Mouse (Mus musculus) limb, embryonic 14.5 days (tissue): Measurements from ENCODE around the gene Slc40a1. TPM values are rescaled to one million over a fixed set of nuclear protein-coding genes. Genes with fewer than 3 reads are reported as not detected.

Experiments
- ATAC-seq: fragments of 200-750 bp; cut with Nextera tagmentation; 2 replicates; pipeline ENCODE4 v1.8.0; 2017; ENCODE audit warnings: low read depth, moderate number of reproducible peaks, moderate TSS enrichment; ENCODE audit not compliant: low FRiP score
- DNase-seq: peaks from one replicate; pipeline ENCODE4 v3.0.0-alpha.2; 2015; ENCODE audit warnings: low spot score
- H3K27ac ChIP-seq: fragments of 300-500 bp; sonication (generic); replicated peaks from 2 replicates; pipeline ENCODE4 v1.5.1; 2014; ENCODE audit warnings: low read depth, mild to moderate bottlenecking, low read length, moderate library complexity, mixed read lengths
- H3K27me3 ChIP-seq: fragments of 300-500 bp; sonication (generic); 2 replicates; pipeline ENCODE4 v1.6.1; 2014; ENCODE audit warnings: low read length, mixed read lengths; ENCODE audit not compliant: control insufficient read depth, insufficient read depth
- H3K36me3 ChIP-seq: fragments of 300-500 bp; sonication (generic); 2 replicates; pipeline ENCODE4 v1.6.1; 2014; ENCODE audit warnings: mild to moderate bottlenecking, low read length, moderate library complexity, mixed read lengths; ENCODE audit not compliant: control insufficient read depth, insufficient read depth
- H3K4me1 ChIP-seq: fragments of 300-500 bp; sonication (generic); 2 replicates; pipeline ENCODE4 v1.6.1; 2014; ENCODE audit warnings: antibody characterized with exemption, low read length, mixed read lengths; ENCODE audit not compliant: control insufficient read depth, insufficient read depth
- H3K4me2 ChIP-seq: fragments of 300-500 bp; sonication (generic); replicated peaks from 2 replicates; pipeline ENCODE4 v1.6.1; 2014; ENCODE audit warnings: low read depth, mild to moderate bottlenecking, low read length, moderate library complexity; ENCODE audit not compliant: severe bottlenecking
- H3K4me3 ChIP-seq: fragments of 300-500 bp; sonication (generic); replicated peaks from 2 replicates; pipeline ENCODE4 v1.5.1; 2014; ENCODE audit warnings: low read length
- H3K9ac ChIP-seq: fragments of 300-500 bp; sonication (generic); 2 replicates; pipeline ENCODE4 v1.6.1; 2014; ENCODE audit warnings: mild to moderate bottlenecking, low read depth, low read length, moderate library complexity; ENCODE audit not compliant: severe bottlenecking
- H3K9me3 ChIP-seq: fragments of 300-500 bp; sonication (generic); 2 replicates; pipeline ENCODE4 v1.6.1; 2016; ENCODE audit warnings: low read length; ENCODE audit not compliant: control insufficient read depth
- POLR2A ChIP-seq: fragments of 200-500 bp; IDR thresholded peaks from 2 replicates; pipeline ENCODE4 v1.8.0; 2012; ENCODE audit warnings: inconsistent platforms, mild to moderate bottlenecking, moderate library complexity, borderline replicate concordance; ENCODE audit not compliant: insufficient read depth, insufficient read length; ENCODE audit errors: extremely low read depth
- WGBS: fragments of 180-500 bp; shearing (Covaris S2); extraction: QIAGEN DNeasy Blood & Tissue Kit; methylation state at CpG from one replicate; pipeline ENCODE4 v1.1.7; 2014; 5-methylcytosine and 5-hydroxymethylcytosine counted together
- polyA plus RNA-seq, 2 experiments: library from polyadenylated mRNA; depleted of rRNA in 1 of 2; stranded (reverse) in 1 of 2; unstranded in 1 of 2; fragments of >200 nt; fragmentation: Nextera tagmentation in 1 of 2; extraction: Ambion mirVana in 1 of 2; gene quantifications; 2 replicates each; pipeline versions ENCODE4 v1.2.1 to v1.2.3; 2012 to 2014

Gene Slc40a1
- polyA plus RNA-seq, 2 experiments, result 15.9 to 46.1 TPM

- 55% methylated on average over 1 of the region's 1 CpGs for WGBS
- Histone ChIP-seq H3K9me3 (no peaks in the 10 kb centered on the region), H3K36me3 (no peaks in the 10 kb centered on the region), H3K27ac (no peak overlapping the region), H3K9ac (no peak overlapping the region), H3K4me3 (no peak overlapping the region), H3K4me2 (no peak overlapping the region), H3K4me1 (peaks cover 7% of the 10 kb centered on the region; the same call in 1 of the 2 replicates), H3K27me3 (no peaks in the 10 kb centered on the region)
- ATAC-seq (no peak), DNase-seq (no peak)
- TF ChIP-seq POLR2A, result no peak
Observed at GRCm38 (mm10) chr1:45898044-45898443, 28.3 kb downstream of the Slc40a1 start.

GRCm38 (mm10) chr1:45894168-45894912, 32.0 kb downstream of the Slc40a1 start:
- H3K36me3 ChIP-seq, result no peaks in the 10 kb centered on the region
- DNase-seq, result peak; percentile 80
- no peak overlapping the region for H3K4me2 ChIP-seq
- peak; percentile 75 for ATAC-seq
- no peaks in the 10 kb centered on the region for H3K9me3 ChIP-seq
- WGBS, result 28% methylated on average over 6 of the region's 6 CpGs
- no peaks in the 10 kb centered on the region for H3K27me3 ChIP-seq
- H3K27ac ChIP-seq, result peak overlapping the region; percentile 63
- H3K4me1 ChIP-seq, result peaks cover 7% of the 10 kb centered on the region
- TF ChIP-seq POLR2A, result no peak
- no peak overlapping the region for H3K9ac ChIP-seq
- no peak overlapping the region for H3K4me3 ChIP-seq

- no peaks in the 10 kb centered on the region for H3K27me3 ChIP-seq
- H3K9me3 ChIP-seq, result no peaks in the 10 kb centered on the region
- H3K4me3 ChIP-seq, result no peak overlapping the region
- no peak for TF ChIP-seq POLR2A
- no peaks in the 10 kb centered on the region for H3K36me3 ChIP-seq
- DNase-seq (no peak), ATAC-seq (no peak)
- H3K4me2 ChIP-seq, result no peak overlapping the region
- H3K27ac ChIP-seq, result no peak overlapping the region
- H3K9ac ChIP-seq, result no peak overlapping the region
- peaks cover 7% of the 10 kb centered on the region for H3K4me1 ChIP-seq
- 51% methylated on average over 2 of the region's 2 CpGs for WGBS
Observed at GRCm38 (mm10) chr1:45891986-45892385, 34.3 kb downstream of the Slc40a1 start.

- no peaks in the 10 kb centered on the region for H3K27me3 ChIP-seq
- H3K9me3 ChIP-seq, result no peaks in the 10 kb centered on the region
- no peak for TF ChIP-seq POLR2A
- ATAC-seq, result no peak
- DNase-seq, result no peak
- no peaks in the 10 kb centered on the region for H3K36me3 ChIP-seq
- H3K9ac ChIP-seq, result no peak within 1 kb of the TSS
- no peak within 1 kb of the TSS for H3K4me2 ChIP-seq
- peaks cover 7% of the 10 kb centered on the region for H3K4me1 ChIP-seq
- H3K27ac ChIP-seq, result no peak within 1 kb of the TSS
- H3K4me3 ChIP-seq, result no peak within 1 kb of the TSS
Observed at GRCm38 (mm10) chr1:45890173-45890572, 36.1 kb downstream of the Slc40a1 start, which contains the start of gene Gm5269. TSS of gene Gm5269 (minus strand) at chr1:45890273.

GRCm38 (mm10) chr1:45886800-45887199, 39.5 kb downstream of the Slc40a1 start:
- 81% methylated on average over 9 of the region's 9 CpGs for WGBS
- no peak for TF ChIP-seq POLR2A
- Histone ChIP-seq H3K9me3 (no peaks in the 10 kb centered on the region), H3K27me3 (no peaks in the 10 kb centered on the region), H3K9ac (no peak overlapping the region), H3K4me2 (no peak overlapping the region), H3K4me1 (no peaks in the 10 kb centered on the region; the same call in 1 of the 2 replicates), H3K27ac (no peak overlapping the region), H3K4me3 (no peak overlapping the region), H3K36me3 (no peaks in the 10 kb centered on the region)
- DNase-seq (no peak), ATAC-seq (no peak)

- DNase-seq (no peak), ATAC-seq (no peak)
- no peak for TF ChIP-seq POLR2A
- Histone ChIP-seq H3K27ac (no peak overlapping the region), H3K4me1 (no peaks in the 10 kb centered on the region), H3K9ac (no peak overlapping the region), H3K27me3 (no peaks in the 10 kb centered on the region), H3K4me2 (no peak overlapping the region), H3K9me3 (no peaks in the 10 kb centered on the region), H3K4me3 (no peak overlapping the region), H3K36me3 (no peaks in the 10 kb centered on the region)
Observed at GRCm38 (mm10) chr1:45883378-45883777, 42.9 kb downstream of the Slc40a1 start.
